Mouse (Mus musculus): ENCODE measurements around the gene Cdh12. TPM values are rescaled to one million over a fixed set of nuclear protein-coding genes. Genes with fewer than 3 reads are reported as not detected.

Gene Cdh12
- total RNA-seq, 2 experiments from 2014 or later: 45.6 to 49.0 TPM

DNA sequence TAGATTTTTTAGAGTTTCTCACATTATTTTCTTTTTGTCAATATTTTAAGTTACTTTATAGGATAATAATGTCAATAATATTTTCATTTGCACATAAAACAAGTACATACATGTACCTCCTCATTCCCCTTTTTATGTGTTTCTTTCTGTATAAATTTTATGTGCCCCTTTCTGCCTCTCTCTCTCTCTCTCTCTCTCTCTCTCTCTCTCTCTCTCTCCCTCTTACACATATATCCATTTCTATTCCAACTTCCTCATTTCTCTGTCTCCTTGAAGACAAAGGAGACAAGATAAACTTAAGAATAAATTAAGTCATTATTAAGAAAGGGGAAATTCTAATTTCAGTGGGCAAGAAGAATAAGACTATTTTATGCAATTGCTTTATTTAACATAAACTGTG, 324.4 kb downstream of the Cdh12 start:
- TF ChIP-seq CTCF (IDR thresholded peaks at IDR 0.05): no peak
- H3K4me3 ChIP-seq: no peak overlapping the region
- no peak overlapping the region for H3K27ac ChIP-seq
- DNase-seq (ENCODE audit: extremely low spot score in 1 of 2, low spot score in 2 of 2): no peak
- intact Hi-C loops (cut with DNase I): no loop called here

- no peak overlapping the region for H3K4me3 ChIP-seq
- no peak overlapping the region for H3K27ac ChIP-seq
- DNase-seq (ENCODE audit: extremely low spot score in 1 of 2, low spot score in 2 of 2): no peak
- TF ChIP-seq CTCF (IDR thresholded peaks at IDR 0.05): no peak
- intact Hi-C loops (cut with DNase I): no loop called here
These were observed 347.9 kb downstream of the Cdh12 start for GRCm38 (mm10) chr15:20796999-20797398.

GRCm38 (mm10) chr15:20798541-20798940, 349.5 kb downstream of the Cdh12 start:
- Histone ChIP-seq H3K4me3 (no peak overlapping the region), H3K27ac (no peak overlapping the region)
- intact Hi-C loops (cut with DNase I): no loop called here
- DNase-seq (ENCODE audit: extremely low spot score in 1 of 2, low spot score in 2 of 2): no peak
- TF ChIP-seq CTCF (IDR thresholded peaks at IDR 0.05): no peak

DNA sequence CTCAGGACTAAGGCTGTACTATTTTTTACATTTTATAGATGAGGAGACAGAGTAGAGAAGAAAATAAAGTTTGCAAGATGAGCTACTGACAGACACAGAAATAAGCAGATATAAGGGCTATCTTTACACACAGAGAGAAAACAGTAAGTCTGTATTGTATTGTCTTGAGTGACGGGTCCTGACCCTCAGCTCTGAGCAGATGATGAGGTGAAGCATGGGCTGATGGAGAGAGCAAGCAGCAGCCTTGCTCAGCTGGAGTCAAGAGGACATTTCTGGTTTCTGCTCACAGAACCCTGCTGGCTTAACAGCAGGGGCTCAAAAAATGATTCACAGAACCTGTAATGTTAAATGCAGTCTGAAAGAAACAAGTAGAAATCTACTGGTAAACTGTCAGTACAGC, 386.8 kb downstream of the Cdh12 start:
- Histone ChIP-seq H3K4me3 (no peak overlapping the region), H3K27ac (no peak overlapping the region)
- intact Hi-C loops (cut with DNase I): no loop called here
- no peak for TF ChIP-seq CTCF (IDR thresholded peaks at IDR 0.05)
- DNase-seq (ENCODE audit: extremely low spot score in 1 of 2, low spot score in 2 of 2): no peak

DNA sequence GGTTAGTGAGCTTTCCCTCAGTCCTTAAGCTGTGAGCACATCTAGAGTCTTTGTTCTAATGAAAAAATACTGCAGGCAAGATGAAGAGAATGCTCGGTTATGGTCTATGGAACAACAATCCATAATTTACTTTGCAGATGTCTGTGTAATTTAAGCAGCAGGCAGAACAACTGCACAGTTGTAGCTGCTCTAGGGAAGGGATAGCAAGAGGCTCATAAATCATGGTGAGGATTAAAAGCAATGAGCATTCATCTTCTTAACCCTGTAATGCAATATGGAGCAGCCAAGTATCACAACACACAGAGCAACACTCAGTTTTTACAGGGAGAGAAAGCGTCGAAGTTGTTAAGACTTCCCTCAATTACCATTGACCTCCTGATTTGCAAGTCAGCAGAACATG, 387.9 kb downstream of the Cdh12 start:
- no peak overlapping the region for H3K27ac ChIP-seq

GRCm38 (mm10) chr15:20841479-20841878, 392.4 kb downstream of the Cdh12 start:
- no peak for TF ChIP-seq CTCF (IDR thresholded peaks at IDR 0.05)
- no peak for DNase-seq (ENCODE audit: extremely low spot score in 1 of 2, low spot score in 2 of 2)
- intact Hi-C loops (cut with DNase I): no loop called here

More for the DNA sequence above, 387.9 kb downstream of the Cdh12 start:
- no peak for DNase-seq (ENCODE audit: extremely low spot score in 1 of 2, low spot score in 2 of 2)
- intact Hi-C loops (cut with DNase I): no loop called here
- no peak overlapping the region for H3K4me3 ChIP-seq
- no peak for TF ChIP-seq CTCF (IDR thresholded peaks at IDR 0.05)

DNA sequence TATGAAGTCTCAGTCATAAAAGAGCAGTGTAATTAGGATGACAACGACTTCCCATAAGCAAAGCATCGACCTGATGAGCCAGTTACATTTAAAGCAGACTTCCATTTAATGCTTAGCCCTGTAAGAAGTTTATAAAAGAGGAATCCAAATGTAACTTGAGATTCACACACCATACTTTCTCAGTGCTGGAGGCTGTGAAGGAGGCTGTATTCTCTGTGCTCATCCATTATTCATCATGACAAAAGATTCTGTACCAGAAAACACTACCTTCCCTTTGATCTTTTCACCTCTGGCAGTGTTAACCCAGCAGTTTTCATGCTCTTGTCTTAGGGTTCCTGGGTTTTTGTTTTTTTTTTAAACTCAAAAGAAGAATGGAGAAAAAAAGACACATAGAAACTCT, 414.0 kb downstream of the Cdh12 start:
- Histone ChIP-seq H3K4me3 (no peak overlapping the region), H3K27ac (no peak overlapping the region)
- no peak for DNase-seq (ENCODE audit: extremely low spot score in 1 of 2, low spot score in 2 of 2)
- TF ChIP-seq CTCF (IDR thresholded peaks at IDR 0.05): no peak
- intact Hi-C loops (cut with DNase I): no loop called here

More at GRCm38 (mm10) chr15:20841479-20841878, 392.4 kb downstream of the Cdh12 start:
- H3K27ac ChIP-seq: no peak overlapping the region
- H3K4me3 ChIP-seq: no peak overlapping the region

- TF ChIP-seq CTCF (IDR thresholded peaks at IDR 0.05): no peak
- intact Hi-C loops (cut with DNase I): no loop called here
- Histone ChIP-seq H3K27ac (no peak overlapping the region), H3K4me3 (no peak overlapping the region)
- DNase-seq (ENCODE audit: extremely low spot score in 1 of 2, low spot score in 2 of 2): no peak
These were observed 423.5 kb downstream of the Cdh12 start for GRCm38 (mm10) chr15:20872518-20872917.

DNA sequence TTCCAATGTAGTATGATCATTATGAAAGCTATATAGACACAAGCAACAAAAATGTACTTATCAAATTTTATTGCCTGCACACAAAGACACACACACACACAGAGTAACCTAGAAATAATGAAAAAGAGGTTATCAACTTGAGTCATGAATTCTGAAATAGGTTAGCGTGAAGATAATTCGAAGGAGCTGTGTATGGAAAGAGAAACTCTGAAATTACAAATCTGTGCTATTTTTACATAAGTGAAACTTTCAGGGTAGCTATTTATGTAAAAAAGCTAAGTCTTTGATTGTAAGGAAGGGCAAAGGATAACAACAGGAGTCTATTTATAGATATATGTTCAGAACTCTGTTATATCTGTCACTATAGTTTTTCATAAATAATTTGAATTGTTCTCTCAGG, 427.9 kb downstream of the Cdh12 start:
- no peak overlapping the region for H3K27ac ChIP-seq
- intact Hi-C loops (cut with DNase I): no loop called here
- DNase-seq (ENCODE audit: extremely low spot score in 1 of 2, low spot score in 2 of 2): no peak
- H3K4me3 ChIP-seq: no peak overlapping the region
- no peak for TF ChIP-seq CTCF (IDR thresholded peaks at IDR 0.05)

GRCm38 (mm10) chr15:20893471-20893870, 444.4 kb downstream of the Cdh12 start:
- no peak for TF ChIP-seq CTCF (IDR thresholded peaks at IDR 0.05)
- no peak for DNase-seq (ENCODE audit: extremely low spot score in 1 of 2, low spot score in 2 of 2)
- Histone ChIP-seq H3K4me3 (no peak overlapping the region), H3K27ac (0 out of 2 replicates have a peak overlapping the region, but pooled peaks have one; percentile 9)
- intact Hi-C loops (cut with DNase I): no loop called here

GRCm38 (mm10) chr15:20902568-20902967, 453.5 kb downstream of the Cdh12 start:
- intact Hi-C loops (cut with DNase I): no loop called here
- TF ChIP-seq CTCF (IDR thresholded peaks at IDR 0.05): no peak
- Histone ChIP-seq H3K27ac (no peak overlapping the region), H3K4me3 (no peak overlapping the region)
- no peak for DNase-seq (ENCODE audit: extremely low spot score in 1 of 2, low spot score in 2 of 2)

DNA sequence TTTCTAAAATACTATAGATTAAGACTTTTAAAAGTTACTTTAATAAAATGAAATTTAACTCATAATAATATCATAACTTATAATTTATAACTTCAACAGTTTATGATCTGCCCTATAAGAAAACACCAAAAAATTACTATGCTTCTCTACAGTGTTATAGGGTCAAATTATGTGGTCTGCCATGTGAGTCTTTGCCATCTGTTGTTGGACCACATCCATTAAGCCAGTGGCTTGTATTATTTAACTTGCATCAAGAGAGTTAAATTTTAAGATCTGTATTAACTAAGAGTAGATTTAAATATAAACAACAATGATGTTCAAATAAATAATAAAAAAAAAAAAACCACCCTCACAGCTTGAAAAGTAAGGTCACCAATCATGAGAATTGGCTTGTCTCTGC, 479.2 kb downstream of the Cdh12 start:
- H3K27ac ChIP-seq: no peak overlapping the region
- TF ChIP-seq CTCF (IDR thresholded peaks at IDR 0.05): no peak
- H3K4me3 ChIP-seq: no peak overlapping the region
- intact Hi-C loops (cut with DNase I): no loop called here
- DNase-seq (ENCODE audit: extremely low spot score in 1 of 2, low spot score in 2 of 2): no peak

DNA sequence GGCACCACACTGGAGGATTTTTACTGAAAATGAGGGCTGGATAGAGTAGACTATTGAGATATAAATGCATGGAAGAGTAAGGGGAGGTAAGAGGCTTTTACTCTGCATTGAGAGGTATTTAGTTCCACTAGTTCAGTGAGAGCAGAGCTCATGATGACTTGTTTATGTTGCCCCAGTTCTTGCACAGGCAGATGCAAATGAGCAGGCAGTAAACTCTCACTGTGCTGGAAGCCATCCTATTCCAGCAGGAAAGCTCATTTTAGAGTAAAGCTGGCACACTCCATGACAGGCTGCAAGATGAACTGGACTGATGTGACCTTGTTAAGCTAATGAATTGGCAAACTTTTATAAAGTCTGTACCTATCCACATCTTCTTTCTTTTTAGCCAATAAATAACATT, 494.9 kb downstream of the Cdh12 start:
- intact Hi-C loops (cut with DNase I): no loop called here
- no peak overlapping the region for H3K4me3 ChIP-seq
- H3K27ac ChIP-seq: no peak overlapping the region
- TF ChIP-seq CTCF (IDR thresholded peaks at IDR 0.05): no peak
- DNase-seq (ENCODE audit: extremely low spot score in 1 of 2, low spot score in 2 of 2): no peak

DNA sequence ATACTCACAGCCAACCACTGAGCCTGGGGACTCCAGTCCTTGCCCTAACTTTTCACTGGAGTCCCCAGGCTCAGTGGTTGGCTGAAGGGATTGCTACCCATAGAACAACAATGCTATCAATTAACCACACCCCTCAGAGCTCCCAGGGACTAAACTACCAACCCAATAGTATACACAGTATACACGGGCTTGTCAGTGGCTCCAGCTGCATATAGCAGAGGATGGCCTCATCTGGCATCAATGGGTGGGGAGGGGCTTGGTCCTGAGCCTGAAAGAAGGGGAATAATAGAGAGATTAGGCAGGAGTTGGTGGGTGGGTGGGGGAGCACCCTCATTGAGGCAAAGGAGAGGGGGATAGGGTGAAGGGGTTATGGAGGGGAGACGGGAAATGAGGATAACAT, 518.4 kb downstream of the Cdh12 start:
- DNase-seq (ENCODE audit: extremely low spot score in 1 of 2, low spot score in 2 of 2): no peak
- Histone ChIP-seq H3K27ac (no peak overlapping the region), H3K4me3 (no peak overlapping the region)
- TF ChIP-seq CTCF (IDR thresholded peaks at IDR 0.05): no peak
- intact Hi-C loops (cut with DNase I): no loop called here

Data from left cerebral cortex, adult 2 months (tissue).